Mouse (Mus musculus): ENCODE results near the gene Rac1.

The Rac1 gene

DNA sequence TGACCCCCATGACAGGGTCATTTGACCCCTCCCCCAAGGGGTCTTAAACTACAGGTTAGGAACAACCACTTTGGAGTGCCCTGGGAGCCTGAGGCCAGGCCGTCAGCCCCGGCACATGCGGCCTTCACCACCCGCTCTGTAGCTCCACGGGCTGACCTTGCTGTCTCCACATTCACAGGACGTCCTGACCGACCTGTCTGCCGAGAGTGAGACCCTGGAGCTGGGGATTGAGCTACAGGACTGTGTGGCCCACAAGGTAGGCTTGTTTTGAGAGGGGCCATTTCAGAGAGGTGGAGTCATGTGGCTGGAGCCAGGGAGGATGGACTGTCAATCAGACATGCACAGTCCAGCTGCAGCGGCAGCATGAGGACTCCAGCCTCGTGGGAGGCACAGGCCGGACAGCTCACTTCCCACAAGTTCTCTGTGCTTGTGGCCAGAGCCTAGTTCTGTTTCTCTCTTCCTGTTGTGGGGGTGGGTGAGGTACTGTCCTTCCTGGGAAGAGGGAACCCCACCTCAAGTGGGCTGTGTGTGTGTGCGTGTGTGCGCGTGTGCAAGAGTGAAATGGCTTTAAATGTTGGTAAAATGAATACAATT, 38.0 kb downstream of the Rac1 start:
- no peak for DNase-seq

GRCm38 (mm10) chr5:143487998-143488397, 39.8 kb downstream of the Rac1 start:
- DNase-seq = no peak

DNA sequence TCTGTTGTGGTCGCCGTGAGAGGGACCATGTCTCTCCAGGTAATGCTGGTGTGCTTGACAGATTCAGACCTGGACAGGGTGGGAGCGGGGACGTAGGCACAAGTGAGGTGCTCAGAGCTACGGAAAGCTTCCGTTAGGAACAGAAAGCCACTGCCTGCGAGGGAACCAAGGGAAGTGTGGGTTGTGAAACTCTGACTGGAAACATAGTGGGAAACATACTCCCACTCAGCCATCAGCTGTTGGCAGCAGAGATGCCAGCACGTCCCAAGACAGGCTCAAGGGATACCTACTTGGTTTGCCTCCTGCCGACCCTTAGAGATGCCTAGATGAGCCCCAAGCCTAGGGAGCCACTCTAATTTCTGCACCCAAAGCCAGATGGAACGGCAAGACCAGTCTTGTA, 40.6 kb downstream of the Rac1 start:
- no peak for DNase-seq

DNA sequence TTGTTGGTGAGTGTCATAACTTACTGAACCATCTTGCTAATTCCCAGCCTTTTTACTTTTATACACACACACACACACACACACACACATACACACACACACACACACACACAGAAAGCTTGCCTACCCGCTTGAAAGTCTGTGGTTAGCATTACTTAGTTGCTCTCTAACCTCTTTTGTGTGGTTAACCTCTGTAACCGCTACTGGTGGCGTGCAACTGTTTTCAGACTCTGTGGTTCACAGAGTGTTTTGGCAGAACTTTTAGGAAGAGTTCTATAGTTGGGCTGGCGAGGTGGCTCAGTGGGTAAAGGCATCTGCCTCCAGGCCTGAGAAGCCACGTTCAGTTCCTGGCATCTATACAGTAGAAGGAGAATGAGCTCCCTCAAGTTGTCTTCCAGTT, 42.9 kb downstream of the Rac1 start:
- peak; percentile 15 for DNase-seq

DNA sequence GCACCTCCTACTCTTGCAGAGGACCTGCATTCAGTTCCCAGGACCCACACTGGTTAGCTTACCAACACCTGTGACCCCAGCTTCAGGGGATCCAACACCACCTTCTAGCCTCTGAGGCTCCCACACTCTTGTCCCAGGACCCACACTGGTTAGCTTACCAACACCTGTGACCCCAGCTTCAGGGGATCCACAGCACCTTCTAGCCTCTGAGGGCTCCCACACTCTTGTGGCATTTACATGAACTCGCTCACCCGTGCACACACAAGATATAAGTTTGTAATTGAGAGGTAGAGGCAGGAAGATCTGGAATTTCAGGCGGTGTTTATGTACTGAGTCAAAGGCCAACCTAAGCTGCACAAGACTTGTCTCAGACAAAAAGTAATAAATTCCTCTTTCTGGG, 49.9 kb downstream of the Rac1 start:
- no peak for DNase-seq

GRCm38 (mm10) chr5:143476013-143476412, 51.8 kb downstream of the Rac1 start:
- DNase-seq = no peak

GRCm38 (mm10) chr5:143475153-143475844, 52.5 kb downstream of the Rac1 start:
- DNase-seq = no peak

GRCm38 (mm10) chr5:143471953-143472618, 55.8 kb downstream of the Rac1 start:
- no peak for DNase-seq

DNA sequence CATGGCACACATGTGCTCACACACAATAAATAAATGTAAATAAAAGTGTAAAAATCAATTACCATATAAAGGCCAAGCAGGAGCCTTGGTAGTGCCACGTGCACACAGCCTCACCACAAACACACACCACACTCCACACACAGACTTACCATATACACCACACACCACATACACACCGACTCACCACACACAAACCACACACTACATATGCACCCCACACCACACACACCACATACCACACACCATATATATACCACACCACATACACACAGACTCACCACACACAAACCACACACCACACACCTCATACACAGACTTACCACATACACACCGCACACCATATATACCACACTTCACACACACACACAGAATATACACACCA, 56.7 kb downstream of the Rac1 start:
- DNase-seq = no peak

DNA sequence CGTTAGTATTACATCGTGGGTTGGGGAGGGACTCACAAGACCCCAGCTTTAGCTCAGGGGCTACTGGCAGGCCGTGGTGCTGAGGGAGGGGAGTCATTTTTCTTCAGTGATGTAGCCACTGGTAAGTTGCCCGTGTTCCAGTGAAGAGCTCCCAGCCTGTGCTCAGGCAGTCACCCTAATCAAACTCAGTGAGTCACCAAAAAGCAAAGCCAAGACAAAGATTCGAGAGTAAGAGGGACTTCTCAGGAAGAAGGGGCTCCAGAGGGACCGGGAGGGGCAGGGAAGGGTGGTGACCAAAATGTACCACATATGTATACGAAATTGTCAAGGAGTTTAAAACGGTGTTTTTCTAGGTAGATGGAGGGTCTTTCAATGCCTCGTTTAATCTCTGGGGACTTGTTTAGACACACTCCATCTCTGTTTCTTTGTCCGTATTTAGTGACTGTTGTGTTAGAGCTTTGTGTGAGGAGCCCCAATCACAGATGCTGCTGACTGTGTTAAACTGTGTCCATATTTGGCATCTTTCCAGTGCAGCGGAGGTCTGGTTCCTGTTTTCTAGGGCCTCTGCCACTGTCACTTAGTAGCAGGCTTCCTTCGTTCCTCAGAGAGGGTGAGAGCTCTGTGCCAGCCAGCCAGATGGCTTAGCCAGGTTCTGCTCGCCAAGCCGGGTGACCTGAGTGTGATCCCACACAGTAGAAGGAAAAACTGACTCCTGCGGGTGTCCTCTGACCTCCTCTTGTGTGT, 57.2 kb downstream of the Rac1 start:
- DNase-seq = no peak

GRCm38 (mm10) chr5:143469628-143470027, 58.2 kb downstream of the Rac1 start:
- DNase-seq = no peak

GRCm38 (mm10) chr5:143467931-143468330, 59.9 kb downstream of the Rac1 start:
- no peak for DNase-seq

DNA sequence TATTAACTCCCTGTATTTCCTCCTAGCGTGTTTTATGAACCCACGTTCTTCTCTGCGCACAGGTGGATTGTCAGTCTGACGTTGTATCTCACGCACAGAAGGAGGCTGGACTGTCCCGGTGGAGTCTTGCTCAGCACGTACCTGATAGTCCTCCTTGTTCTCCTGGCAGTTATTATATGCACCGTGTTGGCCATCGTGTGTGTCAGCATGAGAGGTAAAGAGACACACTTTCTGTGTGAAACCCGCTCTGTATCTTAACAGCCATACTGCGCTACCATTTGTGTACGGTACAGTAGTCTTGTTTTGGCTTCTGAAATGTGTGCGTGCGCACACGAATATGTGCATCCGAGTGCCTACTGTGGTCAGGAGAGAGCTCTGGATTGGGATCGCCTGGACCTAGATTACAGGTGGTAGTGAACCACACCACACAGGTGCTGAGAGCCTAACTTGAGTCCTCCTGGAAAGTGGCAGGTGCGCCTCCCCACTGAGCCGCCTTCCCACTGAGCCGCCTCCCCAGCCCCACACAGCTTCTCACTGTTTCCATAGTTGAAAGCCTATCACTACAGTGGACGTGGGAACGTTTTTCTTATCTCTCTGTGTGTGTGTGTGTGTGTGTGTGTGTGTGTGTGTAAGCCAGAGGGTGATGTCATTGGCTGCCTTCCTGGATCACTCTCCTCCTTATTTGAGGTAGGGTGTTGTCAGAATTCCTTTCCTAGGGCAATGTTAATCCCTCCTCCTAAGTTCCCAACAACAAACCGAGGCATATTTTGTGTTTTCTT, 60.8 kb downstream of the Rac1 start:
- no peak for DNase-seq

- no peak for DNase-seq
These were observed 62.4 kb downstream of the Rac1 start for GRCm38 (mm10) chr5:143465156-143466085.

- DNase-seq = no peak
These were observed 63.1 kb downstream of the Rac1 start for GRCm38 (mm10) chr5:143464757-143465118.

GRCm38 (mm10) chr5:143464100-143464756, 63.6 kb downstream of the Rac1 start, which contains the start of gene Daglb:
Daglb (plus strand) TSS chr5:143464584.
- DNase-seq = peak; percentile 92

- DNase-seq = no peak
These were observed 64.2 kb downstream of the Rac1 start for GRCm38 (mm10) chr5:143463671-143464070.
